Mouse (Mus musculus) CH12.LX (cell line): ENCODE results near the gene Gm37240.

Experiments used
- BHLHE40 ChIP-seq: IDR thresholded peaks from 2 replicates; pipeline ENCODE4 v1.6.1; 2011; ENCODE audit warnings: mild to moderate bottlenecking, low read depth, low read length, improper control_type of control experiment
- CTCF ChIP-seq, 2 experiments: IDR thresholded peaks in 1 of 2; conservative IDR thresholded peaks in 1 of 2; 2 replicates each; pipeline ENCODE4 v1.5.1; 2011 to 2012; ENCODE audit warnings: low read depth in 2 of 2, low read length in 2 of 2, improper control_type of control experiment in 1 of 2, inconsistent platforms in 1 of 2, mild to moderate bottlenecking in 1 of 2, moderate library complexity in 1 of 2
- E2F4 ChIP-seq: IDR thresholded peaks from 2 replicates; pipeline ENCODE4 v1.6.1; 2011; ENCODE audit warnings: low read depth, low read length, improper control_type of control experiment; ENCODE audit not compliant: insufficient replicate concordance
- ETS1 ChIP-seq: conservative IDR thresholded peaks from 2 replicates; pipeline ENCODE4 v1.6.1; 2012; ENCODE audit warnings: low read depth, mild to moderate bottlenecking, inconsistent platforms, low read length, improper control_type of control experiment, moderate library complexity
- POLR2A ChIP-seq: IDR thresholded peaks from 2 replicates; pipeline ENCODE4 v1.6.1; 2011; ENCODE audit warnings: low read depth, mild to moderate bottlenecking, improper control_type of control experiment, low read length
- UBTF ChIP-seq: IDR thresholded peaks from 2 replicates; pipeline ENCODE4 v1.6.1; 2012; ENCODE audit warnings: low read depth, mild to moderate bottlenecking, inconsistent platforms, low read length, improper control_type of control experiment, moderate library complexity

DNA sequence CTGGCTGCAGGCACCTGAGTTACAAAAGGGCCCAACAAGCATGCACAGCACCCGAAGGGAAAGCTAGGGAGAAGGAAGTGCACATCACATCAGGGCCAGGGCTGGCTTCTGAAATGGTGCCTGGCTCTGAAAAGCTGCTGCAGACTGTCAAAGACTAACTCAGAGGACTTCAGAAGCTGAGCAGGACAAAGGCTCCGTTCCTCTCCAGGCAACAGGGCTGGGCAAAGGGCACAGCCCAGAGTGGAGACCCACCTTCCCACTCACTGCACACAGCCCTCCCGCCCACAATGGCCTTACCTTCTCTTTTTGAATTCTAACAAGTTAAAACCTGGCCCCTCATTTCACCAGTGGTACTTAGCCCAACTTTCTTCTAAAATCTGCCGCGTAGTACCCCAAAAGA is 223.5 kb downstream of the Gm37240 start:
- TF ChIP-seq ETS1 (no peak), BHLHE40 (no peak), POLR2A (no peak), E2F4 (no peak), CTCF (conservative IDR thresholded peaks at IDR 0.05 in 1 of 2, IDR thresholded peaks at IDR 0.05 in 1 of 2; ENCODE audit: low read depth in 2 of 2, low read length in 2 of 2) (no peak), UBTF (no peak)
